In the genomic region with DNA sequence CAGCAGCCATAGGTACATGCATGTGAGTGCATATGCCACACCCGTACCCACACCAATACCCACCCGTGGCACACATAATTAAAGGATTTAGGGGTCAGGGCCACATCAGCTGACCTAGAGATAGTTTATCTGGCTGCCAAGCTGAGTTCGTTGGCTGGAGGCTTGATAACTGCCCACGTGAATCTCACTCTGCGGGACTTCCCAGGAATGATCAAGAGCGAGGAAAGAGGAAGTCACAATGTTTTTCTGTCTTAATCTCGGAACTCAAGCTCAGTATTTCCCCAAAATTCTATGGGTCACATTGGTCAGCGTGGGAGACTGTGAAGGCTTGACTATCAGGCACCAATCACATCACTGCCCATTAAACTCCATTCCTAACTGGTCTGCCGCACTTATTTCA, we compare ENCODE assay signal across 9 mouse cellular contexts. TPM values are rescaled to one million over a fixed set of nuclear protein-coding genes. Genes with fewer than 3 reads are reported as not detected.
DNase-seq lines count a peak whose midpoint lies in the region; ATAC-seq and TF ChIP-seq lines count a peak whose summit lies in the region.
"Had no signal": no experiment of that assay in that cellular context is flagged by ENCODE, and none has a peak within 500 bp of the region (broad histone marks: within the 10 kb centered on the region; RNA-seq: fewer than 3 reads in every experiment).

No protein-coding gene starts in this region.

- H3K27me3 ChIP-seq in heart, adult 2 months (ENCODE audit: control insufficient read depth, insufficient read depth, low read length) = no peaks in the 10 kb centered on the region
- no peaks in the 10 kb centered on the region for H3K27me3 ChIP-seq in hindbrain, embryonic 16.5 days (replicated peaks; ENCODE audit: control insufficient read depth, insufficient read depth, low read length)
- H3K27me3 ChIP-seq in midbrain, embryonic 14.5 days (ENCODE audit: control insufficient read depth, insufficient read depth, low read length) = no peaks in the 10 kb centered on the region

- DNase-seq in heart, adult 2 months = peak in 1 of 2 experiments; percentile 27
- no peak for DNase-seq in heart, postnatal 25 days (ENCODE audit: low spot score)
- no peak for DNase-seq in midbrain, embryonic 14.5 days
- DNase-seq in cerebellum, adult 11-12 months = no peak
- DNase-seq in right cerebral cortex, adult 2 months (ENCODE audit: low spot score in 2 of 2) = no peak

- ATAC-seq in hindbrain, embryonic 16.5 days = no peak
- no peak for ATAC-seq in midbrain, embryonic 14.5 days (ENCODE audit: low FRiP score, low TSS enrichment)
- no peak for ATAC-seq in activated CD4-positive, CD25-positive, alpha-beta regulatory T cell, adult 4 months

- no peaks in the 10 kb centered on the region for H3K9me3 ChIP-seq in hindbrain, embryonic 16.5 days (ENCODE audit: control insufficient read depth, low read length)
- no peaks in the 10 kb centered on the region for H3K9me3 ChIP-seq in midbrain, embryonic 14.5 days (ENCODE audit: control insufficient read depth, low read length)

- H3K4me1 ChIP-seq in heart, adult 2 months (ENCODE audit: control insufficient read depth, insufficient read depth, low read length) = peaks cover 4% of the 10 kb centered on the region; the same call in 1 of the 2 replicates
- H3K4me1 ChIP-seq in cortical plate, adult 2 months (ENCODE audit: control insufficient read depth, insufficient read depth, low read length) = no peaks in the 10 kb centered on the region
- peaks cover 14% of the 10 kb centered on the region for H3K4me1 ChIP-seq in hindbrain, embryonic 16.5 days (ENCODE audit: control insufficient read depth, insufficient read depth, low read depth, low read length)
- peaks cover 19% of the 10 kb centered on the region for H3K4me1 ChIP-seq in midbrain, embryonic 14.5 days (ENCODE audit: control insufficient read depth, insufficient read depth, low read length)

- TF ChIP-seq CTCF in heart, adult 2 months (IDR thresholded peaks at IDR 0.05) = no peak
- TF ChIP-seq CTCF in cortical plate, adult 2 months (IDR thresholded peaks at IDR 0.05; ENCODE audit: extremely low read depth, insufficient read depth, low read length) = no peak

- intact Hi-C loops in heart, adult 2 months (cut with DNase I) = loop anchor here (2.0 kb wide), 1 partner anchor 90 kb away; no protein-coding TSS in a partner anchor
- intact Hi-C loops in heart, postnatal 25 days (cut with DNase I) = no loop called here

- 37% methylated on average over 9 of the region's 9 CpGs for WGBS in heart, adult 2 months
- 84% methylated on average over 9 of the region's 9 CpGs for WGBS in hindbrain, embryonic 16.5 days
- WGBS in midbrain, embryonic 14.5 days = 86% methylated on average over 9 of the region's 9 CpGs

- TF ChIP-seq EP300 in heart, adult 2 months (IDR thresholded peaks at IDR 0.05; ENCODE audit: insufficient read depth, low read depth, low read length) = no peak

- H3K79me2 ChIP-seq in heart, adult 2 months (replicated peaks; ENCODE audit: control insufficient read depth, insufficient read depth, low read length) = no peaks in the 10 kb centered on the region

- H3K9ac ChIP-seq in heart, adult 2 months (ENCODE audit: low read depth, low read length) = no peak overlapping the region
- no peak overlapping the region; the same call in 1 of the 2 replicates for H3K9ac ChIP-seq in hindbrain, embryonic 16.5 days (ENCODE audit: low read depth, low read length)
- no peak overlapping the region; the same call in 1 of the 2 replicates for H3K9ac ChIP-seq in midbrain, embryonic 14.5 days (replicated peaks; ENCODE audit: low read length)

- peak overlapping the region; percentile 70 for H3K4me2 ChIP-seq in hindbrain, embryonic 16.5 days (ENCODE audit: low read length)
- H3K4me2 ChIP-seq in midbrain, embryonic 14.5 days (ENCODE audit: low read length) = peak overlapping the region; percentile 88

- TF ChIP-seq POLR2A in heart, adult 2 months (IDR thresholded peaks at IDR 0.05; ENCODE audit: insufficient read depth, low read depth, low read length) = no peak
- no peak for TF ChIP-seq POLR2A in cortical plate, adult 2 months (IDR thresholded peaks at IDR 0.05; ENCODE audit: extremely low read depth, insufficient read depth, low read length)

- H3K36me3 ChIP-seq in heart, adult 2 months (ENCODE audit: control insufficient read depth, insufficient read depth, low read length) = 0 out of 2 replicates have a peak, but pooled peaks cover 2% of the 10 kb centered on the region
- no peaks in the 10 kb centered on the region for H3K36me3 ChIP-seq in hindbrain, embryonic 16.5 days (ENCODE audit: control insufficient read depth, insufficient read depth, low read length)
- H3K36me3 ChIP-seq in midbrain, embryonic 14.5 days (ENCODE audit: control insufficient read depth, insufficient read depth, low read length) = no peaks in the 10 kb centered on the region

- peak overlapping the region; percentile 98 for H3K4me3 ChIP-seq in heart, adult 2 months
- peak overlapping the region; percentile 75; the same call in 1 of the 2 replicates for H3K4me3 ChIP-seq in cortical plate, adult 2 months (ENCODE audit: insufficient read depth, low read length)
- H3K4me3 ChIP-seq in hindbrain, embryonic 16.5 days (ENCODE audit: low read length) = peak overlapping the region; percentile 83
- peak overlapping the region; percentile 86 for H3K4me3 ChIP-seq in midbrain, embryonic 14.5 days (replicated peaks; ENCODE audit: low read depth, low read length)

- peak overlapping the region; percentile 81 for H3K27ac ChIP-seq in heart, adult 2 months
- H3K27ac ChIP-seq in cortical plate, adult 2 months (ENCODE audit: insufficient read depth, low read length) = no peak overlapping the region
- no peak overlapping the region for H3K27ac ChIP-seq in hindbrain, embryonic 16.5 days (ENCODE audit: low read depth, low read length)
- peak overlapping the region; percentile 92 for H3K27ac ChIP-seq in midbrain, embryonic 14.5 days (replicated peaks; ENCODE audit: low read depth, low read length)

RNA-seq across cellular contexts. Expression of a gene that starts 0.6 kb away (rescaled TPM):
- 10 to 100 TPM; 14.5 to 20.1 TPM for total RNA-seq in heart, adult 2 months (2021)
- 42.6 and 44.2 TPM in 2 replicates for polyA plus RNA-seq in heart, adult 2 months (2012; rRNA removed)
- 10 to 100 TPM; 20.1 to 20.3 TPM for total RNA-seq in heart, postnatal 25 days (2021)
- polyA plus RNA-seq in cortical plate, adult 2 months (2012; rRNA removed) = 101 and 108 TPM in 2 replicates
- 120 and 123 TPM in 2 replicates for polyA plus RNA-seq in hindbrain, embryonic 16.5 days (2015; fragmentation: Nextera tagmentation; extraction: Ambion mirVana)
- 47.8 and 89.9 TPM in 2 replicates for polyA plus RNA-seq in midbrain, embryonic 14.5 days (2014; fragmentation: Nextera tagmentation; extraction: Ambion mirVana)
- 10 to 100 TPM; 30.7 to 54.6 TPM for polyA plus RNA-seq in activated CD4-positive, CD25-positive, alpha-beta regulatory T cell, adult 4 months (2017; shearing (Covaris generic))

RNA-seq across cellular contexts. Expression of a gene that starts 19.5 kb away (rescaled TPM):
- not detected for total RNA-seq in heart, adult 2 months (2021)
- not detected in 2 replicates for polyA plus RNA-seq in heart, adult 2 months (2012; rRNA removed)
- total RNA-seq in heart, postnatal 25 days (2021) = not detected
- polyA plus RNA-seq in cortical plate, adult 2 months (2012; rRNA removed) = 0.53 TPM in 1 of 2 replicates, not detected in the other
- 0.91 and 1.0 TPM in 2 replicates for polyA plus RNA-seq in hindbrain, embryonic 16.5 days (2015; fragmentation: Nextera tagmentation; extraction: Ambion mirVana)
- 2.3 and 2.4 TPM in 2 replicates for polyA plus RNA-seq in midbrain, embryonic 14.5 days (2014; fragmentation: Nextera tagmentation; extraction: Ambion mirVana)
- not detected for polyA plus RNA-seq in activated CD4-positive, CD25-positive, alpha-beta regulatory T cell, adult 4 months (2017; shearing (Covaris generic))
- total RNA-seq: gastrocnemius, postnatal 10 days had no signal

RNA-seq across cellular contexts. Expression of a gene that starts 51.5 kb away (rescaled TPM):
- total RNA-seq in heart, adult 2 months (2021) = 1 to 10 TPM; 4.0 to 4.1 TPM
- 5.4 and 5.8 TPM in 2 replicates for polyA plus RNA-seq in heart, adult 2 months (2012; rRNA removed)
- 1 to 10 TPM; 2.9 to 5.1 TPM for total RNA-seq in heart, postnatal 25 days (2021)
- polyA plus RNA-seq in cortical plate, adult 2 months (2012; rRNA removed) = 83.8 and 95.0 TPM in 2 replicates
- polyA plus RNA-seq in hindbrain, embryonic 16.5 days (2015; fragmentation: Nextera tagmentation; extraction: Ambion mirVana) = 26.5 and 29.9 TPM in 2 replicates
- 34.3 and 52.2 TPM in 2 replicates for polyA plus RNA-seq in midbrain, embryonic 14.5 days (2014; fragmentation: Nextera tagmentation; extraction: Ambion mirVana)
- polyA plus RNA-seq in activated CD4-positive, CD25-positive, alpha-beta regulatory T cell, adult 4 months (2017; shearing (Covaris generic)) = 1 to 10 TPM; 2.0 to 2.1 TPM

Comparison
In these comparisons a context has a peak if more than half of its experiments do, and no peak if none do; other contexts are left out.
1. H3K27ac ChIP-seq: peak in heart, adult 2 months (single experiment) and midbrain, embryonic 14.5 days (single experiment); none in cortical plate, adult 2 months (single experiment) and hindbrain, embryonic 16.5 days (single experiment).
2. Peak in every context shown above with its lines, with median percentiles within 50 percentile points of each other: H3K4me3 ChIP-seq.